Mouse (Mus musculus): ENCODE results near the gene Abcd3. TPM values are rescaled to one million over a fixed set of nuclear protein-coding genes. Genes with fewer than 3 reads are reported as not detected.

The Abcd3 gene
- polyA plus RNA-seq, 1 experiment from 2014 or later, result 118 TPM

DNA sequence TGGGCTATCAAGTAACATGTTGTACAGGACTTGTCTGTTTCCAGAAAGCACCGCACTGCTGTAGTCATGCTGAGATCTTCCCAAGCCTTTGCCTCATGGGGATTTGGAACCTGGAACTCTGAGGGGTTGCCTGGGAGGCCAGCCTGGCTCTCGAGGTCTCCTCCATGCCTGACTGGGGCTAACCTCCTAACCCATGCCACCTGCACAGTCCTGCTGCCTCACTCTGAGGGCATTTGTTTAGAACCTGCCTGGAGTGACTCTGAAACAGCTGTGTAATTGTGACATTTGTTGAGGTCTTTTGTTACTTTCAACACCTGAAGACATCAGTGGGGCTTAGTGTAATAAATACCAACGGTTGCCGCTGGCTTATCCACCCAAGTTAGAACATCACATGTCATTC is 102.9 kb downstream of the Abcd3 start:
- 54% methylated on average over 4 of the region's 4 CpGs for WGBS
- no peak overlapping the region for H3K4me3 ChIP-seq (ENCODE audit: low read depth, low read length)
- ATAC-seq (ENCODE audit: low FRiP score, low TSS enrichment), result no peak
- no peak overlapping the region for H3K27ac ChIP-seq (replicated peaks)
- no peak overlapping the region for H3K4me2 ChIP-seq (replicated peaks; ENCODE audit: low read depth)
- no peak for DNase-seq (ENCODE audit: low spot score)
- no peaks in the 10 kb centered on the region for H3K9me3 ChIP-seq (ENCODE audit: control insufficient read depth, low read length)
- 0 out of 2 replicates have a peak, but pooled peaks cover 5% of the 10 kb centered on the region for H3K4me1 ChIP-seq (replicated peaks; ENCODE audit: control insufficient read depth, insufficient read depth)
- no peaks in the 10 kb centered on the region for H3K36me3 ChIP-seq (ENCODE audit: control insufficient read depth, insufficient read depth, low read length)
- TF ChIP-seq EP300 (optimal IDR thresholded peaks at IDR 0.05), result no peak
- TF ChIP-seq CTCF (IDR thresholded peaks at IDR 0.05; ENCODE audit: low read depth), result no peak
- H3K9ac ChIP-seq (ENCODE audit: low read length), result no peak overlapping the region
- H3K27me3 ChIP-seq (ENCODE audit: control insufficient read depth, insufficient read depth, low read length), result no peaks in the 10 kb centered on the region

DNA sequence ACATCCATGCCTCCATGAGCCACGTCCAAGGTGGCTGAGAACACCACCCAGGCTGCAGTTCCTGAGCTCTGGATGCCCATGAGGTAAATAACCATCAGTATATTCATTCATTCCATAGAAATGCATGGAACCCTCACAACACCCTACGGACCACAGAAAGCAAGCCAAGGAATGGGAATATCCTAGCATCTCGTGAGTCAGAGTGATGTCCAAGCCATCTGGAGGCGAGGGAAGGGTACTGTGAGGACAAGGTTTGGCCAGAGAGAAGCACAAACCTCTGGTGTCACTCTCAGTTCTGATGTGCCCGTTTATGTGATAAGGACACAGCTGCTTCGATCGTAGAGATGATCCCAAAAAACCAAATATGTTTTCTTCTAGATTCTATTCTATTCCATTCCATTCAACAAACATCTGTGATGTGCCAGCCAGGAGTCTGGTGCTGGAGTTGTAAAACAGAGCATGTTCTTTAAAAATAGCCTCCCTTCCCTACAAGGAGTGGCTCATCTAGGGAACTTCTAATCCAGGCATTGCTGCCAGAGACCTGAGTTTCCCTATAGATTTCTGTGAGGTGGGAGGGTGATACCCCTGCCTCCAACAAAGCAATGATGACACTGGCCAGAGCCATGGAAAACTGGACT is 104.1 kb downstream of the Abcd3 start:
- whole genome bisulfite sequencing, result 80% methylated on average over 7 of the region's 7 CpGs
- ATAC-seq (ENCODE audit: low FRiP score, low TSS enrichment) (no peak), DNase-seq (ENCODE audit: low spot score) (no peak)
- Histone ChIP-seq H3K9ac (ENCODE audit: low read length) (no peak overlapping the region), H3K4me3 (ENCODE audit: low read depth, low read length) (no peak overlapping the region), H3K9me3 (ENCODE audit: control insufficient read depth, low read length) (no peaks in the 10 kb centered on the region), H3K4me1 (replicated peaks; ENCODE audit: control insufficient read depth, insufficient read depth) (0 out of 2 replicates have a peak, but pooled peaks cover 5% of the 10 kb centered on the region), H3K4me2 (replicated peaks; ENCODE audit: low read depth) (no peak overlapping the region), H3K36me3 (ENCODE audit: control insufficient read depth, insufficient read depth, low read length) (no peaks in the 10 kb centered on the region), H3K27ac (replicated peaks) (0 out of 2 replicates have a peak overlapping the region, but pooled peaks have one; percentile 35), H3K27me3 (ENCODE audit: control insufficient read depth, insufficient read depth, low read length) (no peaks in the 10 kb centered on the region)
- TF ChIP-seq CTCF (IDR thresholded peaks at IDR 0.05; ENCODE audit: low read depth), result 0 out of 2 replicates have a peak, but pooled peaks have one; percentile 26
- TF ChIP-seq EP300 (optimal IDR thresholded peaks at IDR 0.05), result no peak

Other genes with a start within 250 kb of the Abcd3 start
- not detected in 2 replicates for gene 4930432M17Rik, start 144.5 kb downstream of the Abcd3 start, polyA plus RNA-seq (2015; fragmentation: Nextera tagmentation; extraction: Ambion mirVana)
- 26.8 and 29.2 TPM in 2 replicates for gene F3, start 91.8 kb downstream of the Abcd3 start, polyA plus RNA-seq (2015; fragmentation: Nextera tagmentation; extraction: Ambion mirVana)
- gene Arhgap29, start 137.2 kb upstream of the Abcd3 start, polyA plus RNA-seq (2015; fragmentation: Nextera tagmentation; extraction: Ambion mirVana), result 15.4 and 16.6 TPM in 2 replicates
- gene Abca4, start 229.1 kb upstream of the Abcd3 start, polyA plus RNA-seq (2015; fragmentation: Nextera tagmentation; extraction: Ambion mirVana), result 0.44 and 0.46 TPM in 2 replicates

Data from stomach, postnatal 0 days (tissue).